Mouse (Mus musculus): ENCODE data around the gene Gnb3.

- TF ChIP-seq POLR2A (IDR thresholded peaks at IDR 0.05; ENCODE audit: insufficient read depth, low read length) (no peak), CTCF (IDR thresholded peaks at IDR 0.05; ENCODE audit: low read depth, low read length) (no peak)
Observed at GRCm38 (mm10) chr6:124820891-124821290, 19.2 kb downstream of the Gnb3 start.

All from ES-Bruce4 (cell line).